Mouse (Mus musculus) ES-Bruce4 (cell line): Measurements from ENCODE around the gene Cox8a. TPM values are rescaled to one million over a fixed set of nuclear protein-coding genes. Genes with fewer than 3 reads are reported as not detected.

Experiments
- H3K27ac ChIP-seq: 2 replicates; pipeline ENCODE4 v1.5.1; 2012; ENCODE audit warnings: low read length, inconsistent platforms; ENCODE audit not compliant: insufficient read depth
- H3K27me3 ChIP-seq: 2 replicates; pipeline ENCODE4 v1.6.1; 2012; ENCODE audit warnings: mild to moderate bottlenecking, low read length, inconsistent platforms; ENCODE audit not compliant: control insufficient read depth, poor library complexity, insufficient read depth, severe bottlenecking
- H3K36me3 ChIP-seq: 2 replicates; pipeline ENCODE4 v1.6.1; 2012; ENCODE audit warnings: inconsistent platforms, mild to moderate bottlenecking, low read length, moderate library complexity; ENCODE audit not compliant: control insufficient read depth, poor library complexity, insufficient read depth, severe bottlenecking
- H3K4me1 ChIP-seq: one replicate; pipeline ENCODE4 v1.8.1; 2011; ENCODE audit warnings: low read length; ENCODE audit not compliant: control insufficient read depth, insufficient read depth
- H3K4me3 ChIP-seq: 2 replicates; pipeline ENCODE4 v1.5.1; 2011; ENCODE audit warnings: low read depth, mild to moderate bottlenecking, low read length
- H3K9ac ChIP-seq: 2 replicates; pipeline ENCODE4 v1.6.1; 2012; ENCODE audit warnings: low read depth, mild to moderate bottlenecking, inconsistent platforms; ENCODE audit not compliant: poor library complexity, severe bottlenecking
- H3K9me3 ChIP-seq: replicated peaks from 2 replicates; pipeline ENCODE4 v1.6.1; 2012; ENCODE audit warnings: mild to moderate bottlenecking, low read length, inconsistent platforms; ENCODE audit not compliant: control insufficient read depth, poor library complexity, insufficient read depth, severe bottlenecking
- CTCF ChIP-seq: IDR thresholded peaks from one replicate; pipeline ENCODE4 v1.8.1; 2011; ENCODE audit warnings: low read depth, low read length
- EP300 ChIP-seq: IDR thresholded peaks from 2 replicates; pipeline ENCODE4 v1.6.1; 2011; ENCODE audit warnings: low read depth, low read length; ENCODE audit not compliant: insufficient read depth
- POLR2A ChIP-seq: IDR thresholded peaks from one replicate; pipeline ENCODE4 v1.8.1; 2011; ENCODE audit warnings: low read length; ENCODE audit not compliant: insufficient read depth
- polyA plus RNA-seq: library from polyadenylated mRNA; stranded (reverse); fragments of >200 nt; gene quantifications from 2 replicates; pipeline ENCODE4 v1.2.4, GENCODE M21; 2011; ENCODE audit warnings: low read depth; ENCODE audit not compliant: missing spikeins, insufficient read depth, insufficient read length

Cox8a gene
- polyA plus RNA-seq, 1 experiment = 584 TPM

DNA sequence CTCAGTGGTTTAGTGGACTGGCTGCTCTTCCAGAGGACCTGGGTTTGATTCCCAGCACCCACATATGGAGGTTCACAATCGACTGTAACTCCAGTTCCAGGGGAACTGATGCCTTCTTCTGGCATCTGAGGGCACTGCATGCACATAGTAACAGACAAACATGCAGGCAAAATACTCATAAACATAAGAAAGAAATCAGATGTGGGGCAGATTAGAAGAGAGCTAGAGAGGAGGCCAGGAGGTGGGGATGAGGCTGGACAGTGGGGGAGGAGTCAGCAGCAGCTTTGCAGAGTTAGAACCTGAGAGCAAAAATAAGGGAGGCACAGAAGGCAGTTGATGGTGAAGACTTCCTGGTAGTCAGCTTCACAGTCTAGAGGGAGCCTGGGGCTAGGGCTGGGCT lies 45.2 kb upstream of the Cox8a start:
- Histone ChIP-seq H3K9me3 (no peaks in the 10 kb centered on the region), H3K27me3 (no peaks in the 10 kb centered on the region), H3K27ac (no peak overlapping the region), H3K9ac (no peak overlapping the region), H3K4me1 (peaks cover 5% of the 10 kb centered on the region), H3K4me3 (no peak overlapping the region), H3K36me3 (no peaks in the 10 kb centered on the region)
- TF ChIP-seq CTCF (no peak), POLR2A (no peak), EP300 (0 out of 2 replicates have a peak, but pooled peaks have one; percentile 19)

DNA sequence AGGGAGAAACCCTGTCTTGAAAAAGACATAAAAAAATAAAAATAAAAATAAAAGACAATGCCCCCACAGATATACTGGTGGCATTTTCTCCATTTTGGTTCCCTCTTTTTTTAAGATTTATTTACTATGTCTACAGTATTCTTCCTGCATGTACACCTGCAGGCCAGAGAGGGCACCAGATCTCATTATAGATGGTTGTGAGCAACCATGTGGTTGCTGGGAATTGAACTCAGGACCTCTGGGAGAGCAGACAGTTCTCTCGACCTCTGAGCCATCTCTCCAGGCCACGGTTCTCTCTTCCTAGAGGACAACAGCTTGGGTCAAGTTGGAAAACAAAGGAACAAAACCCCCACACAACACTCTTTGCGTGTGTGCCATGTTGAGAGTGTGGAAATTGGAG lies 44.5 kb upstream of the Cox8a start:
- 0 out of 2 replicates have a peak overlapping the region, but pooled peaks have one; percentile 23 for H3K27ac ChIP-seq

GRCm38 (mm10) chr19:7261476-7261875 lies 44.1 kb upstream of the Cox8a start:
- H3K27ac ChIP-seq = peak overlapping the region; percentile 26; the same call in 1 of the 2 replicates
- H3K9ac ChIP-seq = no peak overlapping the region
- H3K4me3 ChIP-seq = no peak overlapping the region
- H3K4me1 ChIP-seq = peaks cover 5% of the 10 kb centered on the region
- H3K27me3 ChIP-seq = no peaks in the 10 kb centered on the region
- no peak for TF ChIP-seq CTCF
- TF ChIP-seq POLR2A = no peak
- TF ChIP-seq EP300 = peak; percentile 69
- no peaks in the 10 kb centered on the region for H3K9me3 ChIP-seq
- no peaks in the 10 kb centered on the region for H3K36me3 ChIP-seq

More for the DNA sequence above, 44.5 kb upstream of the Cox8a start:
- Histone ChIP-seq H3K36me3 (no peaks in the 10 kb centered on the region), H3K9ac (no peak overlapping the region), H3K27me3 (no peaks in the 10 kb centered on the region), H3K4me3 (no peak overlapping the region), H3K4me1 (peaks cover 5% of the 10 kb centered on the region), H3K9me3 (no peaks in the 10 kb centered on the region)
- TF ChIP-seq POLR2A (no peak), EP300 (no peak), CTCF (no peak)

- 0 out of 2 replicates have a peak overlapping the region, but pooled peaks have one; percentile 10 for H3K4me3 ChIP-seq
- no peaks in the 10 kb centered on the region for H3K9me3 ChIP-seq
- H3K27ac ChIP-seq = peak overlapping the region; percentile 60
- TF ChIP-seq POLR2A (no peak), EP300 (0 out of 2 replicates have a peak, but pooled peaks have one; percentile 52)
- no peak overlapping the region for H3K9ac ChIP-seq
- no peaks in the 10 kb centered on the region for H3K27me3 ChIP-seq
- H3K36me3 ChIP-seq = no peaks in the 10 kb centered on the region
- no peaks in the 10 kb centered on the region for H3K4me1 ChIP-seq
Observed at GRCm38 (mm10) chr19:7257881-7258280, 40.5 kb upstream of the Cox8a start.

DNA sequence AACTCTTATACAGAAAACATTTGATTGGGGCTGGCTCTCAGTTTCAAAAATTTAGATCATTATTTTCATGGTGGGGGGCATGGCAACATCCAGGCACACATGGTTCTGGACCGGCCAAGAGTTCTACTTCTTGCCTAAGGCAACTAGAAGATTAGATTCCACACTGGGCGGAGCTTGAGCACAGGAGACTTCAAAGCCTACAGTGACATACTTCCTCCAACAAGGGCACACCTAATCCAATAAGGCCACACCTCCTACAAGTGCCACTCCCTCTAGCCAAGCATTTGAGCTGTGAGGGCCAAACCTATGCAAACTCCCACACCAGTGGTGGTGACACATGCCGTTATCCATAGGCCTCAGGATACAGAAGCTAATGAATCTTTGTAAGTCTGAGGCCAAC lies 28.6 kb upstream of the Cox8a start:
- Histone ChIP-seq H3K36me3 (no peaks in the 10 kb centered on the region), H3K9ac (no peak overlapping the region), H3K9me3 (no peaks in the 10 kb centered on the region), H3K27me3 (no peaks in the 10 kb centered on the region), H3K4me1 (peaks cover 2% of the 10 kb centered on the region), H3K27ac (no peak overlapping the region), H3K4me3 (no peak overlapping the region)
- TF ChIP-seq EP300 (no peak), POLR2A (no peak), CTCF (no peak)

DNA sequence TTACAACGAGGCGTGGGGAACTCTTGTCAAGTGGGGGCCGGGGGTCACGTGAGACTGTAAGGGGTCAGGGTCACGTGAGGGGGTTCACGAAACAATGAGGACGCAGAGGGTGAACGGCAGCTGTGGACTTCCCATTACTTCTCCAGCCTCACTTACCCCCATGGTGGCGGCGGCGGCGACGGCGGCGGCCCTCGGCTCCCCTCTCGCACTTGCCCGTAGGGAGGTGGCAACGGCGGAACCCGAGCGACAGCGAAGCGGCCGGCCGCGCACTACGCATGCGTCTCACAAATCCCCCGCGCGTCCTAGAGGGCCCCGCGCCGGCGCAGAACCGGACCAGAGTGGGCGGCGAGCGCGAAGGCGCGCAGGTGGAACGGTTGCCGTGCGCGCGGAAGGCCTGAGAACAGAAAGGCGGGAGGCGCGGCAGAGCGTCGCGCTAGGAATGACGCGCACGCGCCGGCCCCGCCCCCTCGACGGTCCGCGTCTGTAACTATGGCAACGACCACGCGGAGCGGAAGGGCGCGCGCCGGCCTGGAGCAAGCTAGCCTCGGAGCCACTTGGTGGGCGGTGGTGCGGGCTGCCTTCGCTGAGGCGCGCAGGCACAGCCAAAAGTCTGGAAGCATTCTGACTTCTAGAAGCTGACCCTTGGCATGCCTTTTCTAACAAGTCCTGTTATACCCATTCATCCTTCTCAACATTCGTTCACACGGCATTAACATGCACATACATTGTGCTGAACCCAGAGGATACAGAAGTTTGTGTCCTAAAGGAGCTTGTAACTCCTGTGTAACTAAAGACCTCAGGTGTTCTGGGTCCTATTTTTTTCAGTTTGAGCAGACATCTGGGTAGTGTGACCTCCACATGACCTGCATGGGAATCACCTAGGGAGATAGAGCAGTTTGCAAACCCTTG lies 23.6 kb upstream of the Cox8a start, which contains the start of gene Naa40:
Gene Naa40 (minus strand): TSS at position 402 of the 909 bp plus-strand sequence.
- no peaks in the 10 kb centered on the region for H3K27me3 ChIP-seq
- H3K9ac ChIP-seq = peak within 1 kb of the TSS; percentile 79
- peak within 1 kb of the TSS; percentile 93 for H3K4me3 ChIP-seq
- H3K36me3 ChIP-seq = peaks cover 4% of the 10 kb centered on the region
- no peak for TF ChIP-seq POLR2A
- TF ChIP-seq CTCF = no peak
- no peak for TF ChIP-seq EP300
- H3K4me1 ChIP-seq = peaks cover 2% of the 10 kb centered on the region
- H3K27ac ChIP-seq = no peak within 1 kb of the TSS; the same call in 1 of the 2 replicates
- no peaks in the 10 kb centered on the region for H3K9me3 ChIP-seq
